Mouse (Mus musculus) stomach, embryonic 15.5 days (tissue): ENCODE data around the gene Rbfox1. TPM values are rescaled to one million over a fixed set of nuclear protein-coding genes. Genes with fewer than 3 reads are reported as not detected.

Source experiments
- ATAC-seq: fragments of 200-750 bp; cut with Nextera tagmentation; 2 replicates; pipeline ENCODE4 v1.8.0; 2017; ENCODE audit warnings: low read depth, moderate number of reproducible peaks, moderate TSS enrichment; ENCODE audit not compliant: insufficient read depth, low FRiP score
- H3K27ac ChIP-seq: fragments of 300-500 bp; sonication (generic); 2 replicates; pipeline ENCODE4 v1.5.1; 2015; ENCODE audit warnings: mild to moderate bottlenecking, inconsistent platforms
- H3K27me3 ChIP-seq: fragments of 300-500 bp; sonication (generic); replicated peaks from 2 replicates; pipeline ENCODE4 v1.6.1; 2015; ENCODE audit warnings: inconsistent platforms
- H3K36me3 ChIP-seq: fragments of 300-500 bp; sonication (generic); 2 replicates; pipeline ENCODE4 v1.6.1; 2015; ENCODE audit warnings: inconsistent platforms
- H3K4me1 ChIP-seq: fragments of 300-500 bp; sonication (generic); 2 replicates; pipeline ENCODE4 v1.6.1; 2015; ENCODE audit warnings: inconsistent platforms
- H3K4me2 ChIP-seq: fragments of 300-500 bp; sonication (generic); 2 replicates; pipeline ENCODE4 v1.6.1; 2015; ENCODE audit warnings: mild to moderate bottlenecking, inconsistent platforms
- H3K4me3 ChIP-seq: fragments of 300-500 bp; sonication (generic); replicated peaks from 2 replicates; pipeline ENCODE4 v1.5.1; 2015; ENCODE audit warnings: inconsistent platforms
- H3K9ac ChIP-seq: fragments of 300-500 bp; sonication (generic); 2 replicates; pipeline ENCODE4 v1.6.1; 2015; ENCODE audit warnings: inconsistent platforms
- H3K9me3 ChIP-seq: fragments of 300-500 bp; sonication (generic); 2 replicates; pipeline ENCODE4 v1.6.1; 2016; ENCODE audit warnings: inconsistent platforms
- WGBS: fragments of 180-500 bp; shearing (Covaris S2); methylation state at CpG from one replicate; pipeline ENCODE4 v1.1.7; 2015; 5-methylcytosine and 5-hydroxymethylcytosine counted together
- polyA plus RNA-seq: library from polyadenylated mRNA; unstranded; fragments of >200 nt; fragmentation: Nextera tagmentation; extraction: Ambion mirVana; gene quantifications from 2 replicates; pipeline ENCODE4 v1.2.1, GENCODE M21; 2015

Rbfox1 gene
- polyA plus RNA-seq, 1 experiment from 2014 or later, result 3.5 TPM

DNA sequence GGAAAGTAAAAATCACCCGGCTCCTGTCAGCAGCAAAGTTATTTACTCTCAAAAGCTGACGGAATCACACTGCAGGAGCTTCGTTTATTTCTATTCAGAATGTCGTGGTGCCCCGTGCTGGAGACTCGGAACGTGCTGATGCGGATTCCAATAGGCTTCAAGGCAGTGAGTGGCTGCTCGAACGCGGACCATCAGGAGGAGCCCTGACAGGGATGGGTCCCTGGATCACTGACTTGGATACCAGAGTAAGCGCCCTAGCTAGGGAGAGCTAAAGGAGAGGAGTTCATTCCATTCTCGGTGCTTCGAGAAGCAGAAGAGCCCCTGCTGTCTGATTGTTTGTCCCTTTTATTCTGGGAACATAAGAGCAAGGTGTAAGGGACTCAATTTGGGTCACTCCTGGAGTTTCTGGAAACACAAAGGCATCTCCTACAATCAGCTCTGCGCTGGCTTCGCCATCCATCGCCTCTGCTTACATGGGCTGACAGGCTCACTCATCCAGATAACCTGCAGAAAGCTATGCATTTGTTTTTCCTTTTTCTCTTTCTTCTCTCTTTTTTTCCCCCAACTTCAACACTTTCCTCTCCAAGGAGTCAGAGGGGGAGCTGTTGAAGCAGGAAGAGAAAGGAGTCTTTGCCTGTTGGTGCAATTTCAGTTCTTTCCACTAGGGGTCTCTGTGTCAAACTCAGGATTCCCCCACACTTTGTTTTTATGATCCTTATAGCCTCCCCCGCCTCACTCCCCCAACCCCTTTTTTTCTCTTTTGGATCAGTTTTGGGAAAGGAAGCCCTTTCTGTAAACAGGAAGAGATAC, 1164.2 kb downstream of the Rbfox1 start:
- no peak overlapping the region for H3K4me3 ChIP-seq
- 14% methylated on average over 18 of the region's 18 CpGs for WGBS
- H3K4me2 ChIP-seq, result peak overlapping the region; percentile 44
- H3K4me1 ChIP-seq, result 0 out of 2 replicates have a peak, but pooled peaks cover 5% of the 10 kb centered on the region
- no peaks in the 10 kb centered on the region for H3K9me3 ChIP-seq
- ATAC-seq, result no peak
- no peaks in the 10 kb centered on the region for H3K36me3 ChIP-seq
- no peaks in the 10 kb centered on the region for H3K27me3 ChIP-seq
- no peak overlapping the region for H3K9ac ChIP-seq
- H3K27ac ChIP-seq, result no peak overlapping the region

DNA sequence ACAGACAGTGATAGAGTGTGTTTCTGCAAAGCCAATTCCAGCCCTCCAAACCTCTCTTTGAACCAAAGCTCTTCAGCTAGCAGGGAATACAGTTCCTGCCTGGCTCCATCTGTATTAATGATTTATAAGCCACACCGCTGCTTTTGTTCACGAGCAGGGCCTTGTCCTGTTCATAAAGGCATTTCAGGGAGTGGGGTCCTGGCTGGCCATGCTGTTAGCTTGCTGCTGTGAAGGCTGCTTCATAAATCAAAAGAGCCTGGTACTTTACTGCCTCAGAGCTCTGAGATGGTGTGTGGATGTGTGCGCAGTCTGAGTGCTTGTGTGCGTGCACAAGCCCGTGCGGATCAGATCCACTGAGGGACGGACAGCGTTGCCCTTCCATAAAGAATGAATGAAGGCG, 1165.8 kb downstream of the Rbfox1 start:
- H3K4me3 ChIP-seq, result no peak overlapping the region
- ATAC-seq, result no peak
- H3K9me3 ChIP-seq, result no peaks in the 10 kb centered on the region
- WGBS, result 62% methylated on average over 9 of the region's 9 CpGs
- no peak overlapping the region for H3K9ac ChIP-seq
- no peaks in the 10 kb centered on the region for H3K27me3 ChIP-seq
- no peaks in the 10 kb centered on the region for H3K36me3 ChIP-seq
- H3K27ac ChIP-seq, result no peak overlapping the region
- 0 out of 2 replicates have a peak, but pooled peaks cover 5% of the 10 kb centered on the region for H3K4me1 ChIP-seq
- H3K4me2 ChIP-seq, result no peak overlapping the region

DNA sequence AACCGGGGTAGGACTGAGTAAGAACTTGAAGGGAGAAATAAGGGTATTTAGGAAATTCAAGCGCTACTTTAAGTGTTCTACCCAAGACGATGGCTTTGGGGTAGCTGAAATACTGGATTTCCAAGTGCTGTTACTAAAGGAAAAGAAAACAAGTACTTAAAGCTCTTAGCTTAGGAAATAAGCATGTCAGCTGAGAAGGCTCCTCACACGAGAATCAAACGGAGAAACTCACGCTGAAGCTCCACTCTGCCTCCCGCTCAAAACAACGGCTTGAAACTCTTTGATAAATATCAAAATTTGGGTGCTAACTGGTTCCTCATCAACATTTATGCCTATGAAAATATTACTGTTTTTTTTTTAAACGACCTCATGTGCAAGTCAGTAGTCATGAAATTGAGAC, 1166.8 kb downstream of the Rbfox1 start:
- Histone ChIP-seq H3K4me3 (no peak overlapping the region), H3K9ac (no peak overlapping the region), H3K9me3 (no peaks in the 10 kb centered on the region), H3K27ac (no peak overlapping the region), H3K4me2 (no peak overlapping the region), H3K36me3 (no peaks in the 10 kb centered on the region), H3K27me3 (no peaks in the 10 kb centered on the region), H3K4me1 (0 out of 2 replicates have a peak, but pooled peaks cover 5% of the 10 kb centered on the region)
- ATAC-seq, result no peak
- 68% methylated on average over 9 of the region's 9 CpGs for WGBS

DNA sequence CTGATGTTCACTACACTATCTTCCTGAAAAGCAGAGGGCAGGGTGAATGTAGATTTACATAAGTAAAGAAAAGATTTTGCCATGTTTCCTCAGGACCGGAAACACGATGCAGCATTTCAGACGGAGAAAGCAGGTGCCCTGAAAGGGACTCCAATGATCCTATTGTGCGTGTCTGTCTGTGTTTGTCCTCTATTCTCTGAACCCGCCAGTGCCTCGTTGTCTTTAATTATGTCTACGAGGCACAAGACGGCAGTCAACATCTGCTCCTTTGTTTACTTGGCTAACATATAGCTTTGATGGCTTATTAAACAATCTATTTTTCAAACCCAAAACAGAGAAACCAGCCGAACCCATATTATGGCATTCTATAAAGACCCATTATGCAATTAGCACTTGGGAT, 1167.3 kb downstream of the Rbfox1 start:
- Histone ChIP-seq H3K36me3 (no peaks in the 10 kb centered on the region), H3K9ac (no peak overlapping the region), H3K4me3 (no peak overlapping the region), H3K4me2 (no peak overlapping the region), H3K27me3 (no peaks in the 10 kb centered on the region), H3K27ac (no peak overlapping the region), H3K4me1 (0 out of 2 replicates have a peak, but pooled peaks cover 5% of the 10 kb centered on the region), H3K9me3 (no peaks in the 10 kb centered on the region)
- 40% methylated on average over 9 of the region's 9 CpGs for WGBS
- ATAC-seq, result no peak

GRCm38 (mm10) chr16:7057789-7058188, 1172.6 kb downstream of the Rbfox1 start:
- 62% methylated on average over 3 of the region's 3 CpGs for WGBS
- no peak overlapping the region for H3K9ac ChIP-seq

GRCm38 (mm10) chr16:7058556-7058955, 1173.4 kb downstream of the Rbfox1 start:
- no peak for ATAC-seq
- Histone ChIP-seq H3K27ac (no peak overlapping the region), H3K4me3 (no peak overlapping the region), H3K27me3 (no peaks in the 10 kb centered on the region), H3K9ac (no peak overlapping the region), H3K4me1 (no peaks in the 10 kb centered on the region), H3K9me3 (no peaks in the 10 kb centered on the region), H3K4me2 (no peak overlapping the region), H3K36me3 (no peaks in the 10 kb centered on the region)
- 87% methylated on average over 1 of the region's 1 CpGs for WGBS

More at GRCm38 (mm10) chr16:7057789-7058188, 1172.6 kb downstream of the Rbfox1 start:
- no peaks in the 10 kb centered on the region for H3K27me3 ChIP-seq
- no peak for ATAC-seq
- no peak overlapping the region for H3K27ac ChIP-seq
- no peak overlapping the region for H3K4me2 ChIP-seq
- H3K9me3 ChIP-seq, result no peaks in the 10 kb centered on the region
- no peaks in the 10 kb centered on the region for H3K4me1 ChIP-seq
- H3K4me3 ChIP-seq, result no peak overlapping the region
- no peaks in the 10 kb centered on the region for H3K36me3 ChIP-seq

GRCm38 (mm10) chr16:7059596-7059995, 1174.4 kb downstream of the Rbfox1 start:
- no peaks in the 10 kb centered on the region for H3K9me3 ChIP-seq
- H3K27ac ChIP-seq, result no peak overlapping the region
- H3K9ac ChIP-seq, result no peak overlapping the region
- no peak overlapping the region for H3K4me3 ChIP-seq
- no peaks in the 10 kb centered on the region for H3K36me3 ChIP-seq
- no peaks in the 10 kb centered on the region for H3K27me3 ChIP-seq
- no peak for ATAC-seq
- no peaks in the 10 kb centered on the region for H3K4me1 ChIP-seq
- 84% methylated on average over 4 of the region's 4 CpGs for WGBS
- no peak overlapping the region for H3K4me2 ChIP-seq

DNA sequence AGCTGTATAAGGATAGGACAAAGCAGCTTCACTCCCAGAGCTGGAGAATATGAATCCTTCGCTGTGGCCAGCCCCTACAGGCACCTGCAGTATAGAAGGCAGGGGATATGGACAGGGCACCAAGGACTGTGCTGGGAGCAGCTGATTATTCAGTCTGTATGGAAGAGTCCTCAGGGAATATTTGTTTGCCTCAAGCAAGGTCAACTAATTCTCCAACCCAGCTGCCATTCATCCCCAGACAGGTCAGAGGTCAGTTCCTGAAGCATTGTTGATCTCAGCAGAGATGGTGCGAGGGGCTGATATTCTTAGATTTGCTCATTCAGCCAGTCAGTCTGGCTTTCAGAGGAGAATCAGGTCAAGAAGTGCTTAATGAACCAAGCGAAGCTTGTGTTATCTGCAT, 1175.7 kb downstream of the Rbfox1 start:
- no peak for ATAC-seq
- H3K27me3 ChIP-seq, result no peaks in the 10 kb centered on the region
- H3K4me1 ChIP-seq, result no peaks in the 10 kb centered on the region
- no peak overlapping the region for H3K4me3 ChIP-seq
- no peaks in the 10 kb centered on the region for H3K9me3 ChIP-seq
- WGBS, result 75% methylated on average over 3 of the region's 3 CpGs
- no peaks in the 10 kb centered on the region for H3K36me3 ChIP-seq
- no peak overlapping the region for H3K4me2 ChIP-seq
- H3K27ac ChIP-seq, result no peak overlapping the region
- H3K9ac ChIP-seq, result no peak overlapping the region

DNA sequence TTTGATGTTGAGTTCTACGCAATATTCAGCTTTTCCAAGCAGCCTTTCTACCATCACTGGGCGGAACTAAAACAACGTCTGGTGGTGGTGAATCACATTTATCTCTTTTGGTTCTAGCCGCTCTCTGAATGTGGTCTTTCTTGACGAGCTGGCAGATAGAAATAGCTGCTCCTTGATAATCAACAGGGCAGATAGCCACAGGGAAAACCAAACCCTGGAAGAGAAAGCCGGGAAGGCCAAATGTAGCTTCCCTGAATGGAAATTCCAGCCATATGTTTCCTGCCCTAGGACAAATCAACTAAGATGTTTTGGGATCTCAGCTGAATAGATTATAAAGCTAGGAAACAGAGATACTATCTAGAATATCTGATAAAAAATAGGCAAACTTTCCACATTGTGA, 1177.4 kb downstream of the Rbfox1 start:
- Histone ChIP-seq H3K9ac (no peak overlapping the region), H3K4me3 (no peak overlapping the region), H3K9me3 (no peaks in the 10 kb centered on the region), H3K4me1 (no peaks in the 10 kb centered on the region), H3K27me3 (no peaks in the 10 kb centered on the region), H3K4me2 (no peak overlapping the region), H3K27ac (no peak overlapping the region), H3K36me3 (no peaks in the 10 kb centered on the region)
- 80% methylated on average over 6 of the region's 6 CpGs for WGBS
- no peak for ATAC-seq

GRCm38 (mm10) chr16:7067109-7067508, 1182.0 kb downstream of the Rbfox1 start:
- no peaks in the 10 kb centered on the region for H3K9me3 ChIP-seq
- H3K27ac ChIP-seq, result no peak overlapping the region
- ATAC-seq, result no peak
- no peaks in the 10 kb centered on the region for H3K27me3 ChIP-seq
- no peaks in the 10 kb centered on the region for H3K4me1 ChIP-seq
- H3K4me2 ChIP-seq, result no peak overlapping the region
- no peak overlapping the region for H3K4me3 ChIP-seq
- 77% methylated on average over 8 of the region's 8 CpGs for WGBS
- H3K9ac ChIP-seq, result no peak overlapping the region
- no peaks in the 10 kb centered on the region for H3K36me3 ChIP-seq

- no peaks in the 10 kb centered on the region for H3K9me3 ChIP-seq
- H3K9ac ChIP-seq, result no peak overlapping the region
- H3K4me3 ChIP-seq, result no peak overlapping the region
- 50% methylated on average over 8 of the region's 8 CpGs for WGBS
- no peak for ATAC-seq
- no peak overlapping the region for H3K4me2 ChIP-seq
- H3K27ac ChIP-seq, result no peak overlapping the region
- H3K27me3 ChIP-seq, result no peaks in the 10 kb centered on the region
- no peaks in the 10 kb centered on the region for H3K36me3 ChIP-seq
- H3K4me1 ChIP-seq, result no peaks in the 10 kb centered on the region
Measured at GRCm38 (mm10) chr16:7069599-7069998, 1184.4 kb downstream of the Rbfox1 start.

DNA sequence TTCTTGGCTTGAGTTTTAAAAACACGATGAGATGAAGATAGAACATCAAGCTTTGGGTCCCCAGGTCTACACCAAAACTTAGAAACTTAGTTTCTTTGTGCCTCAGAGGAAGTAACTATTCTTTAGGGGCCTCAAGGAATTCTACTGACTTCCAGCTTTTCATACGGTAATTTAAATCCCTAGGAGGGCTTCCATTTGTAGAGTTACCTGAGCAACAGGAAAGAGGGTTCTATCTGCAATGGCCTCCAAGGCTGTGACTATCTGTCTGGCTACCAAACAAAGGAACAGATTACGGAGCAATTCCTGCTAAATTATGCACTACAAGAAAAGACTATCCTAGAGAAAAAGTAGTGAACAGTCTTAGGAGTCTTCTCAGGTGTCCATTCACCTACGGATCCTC, 1189.6 kb downstream of the Rbfox1 start:
- ATAC-seq, result no peak
- H3K9me3 ChIP-seq, result no peaks in the 10 kb centered on the region
- H3K36me3 ChIP-seq, result no peaks in the 10 kb centered on the region
- WGBS, result 87% methylated on average over 4 of the region's 4 CpGs
- H3K4me3 ChIP-seq, result no peak overlapping the region
- no peak overlapping the region for H3K27ac ChIP-seq
- H3K4me1 ChIP-seq, result no peaks in the 10 kb centered on the region
- no peak overlapping the region for H3K9ac ChIP-seq
- no peaks in the 10 kb centered on the region for H3K27me3 ChIP-seq
- no peak overlapping the region for H3K4me2 ChIP-seq
